Mouse (Mus musculus): Measurements from ENCODE around the gene Htra2.

- TF ChIP-seq CTCF (IDR thresholded peaks at IDR 0.05; ENCODE audit: low read depth) (no peak), EP300 (optimal IDR thresholded peaks at IDR 0.05) (no peak)
Measured at GRCm38 (mm10) chr6:83070311-83071219, 15.5 kb upstream of the Htra2 start.
